Mouse (Mus musculus) midbrain, embryonic 14.5 days (tissue): ENCODE measurements at regions not wholly inside any gene's neighbourhood (a gene's known extent, or its start where the extent isn't known, plus 50 kb on each side); places are given as distances from the start of the nearest gene placed in this dataset.

ENCODE experiments used
- ATAC-seq: fragments of 200-750 bp; cut with Nextera tagmentation; 2 replicates; pipeline ENCODE4 v1.8.0; 2017; ENCODE audit warnings: moderate number of reproducible peaks, moderate library complexity; ENCODE audit not compliant: low FRiP score, low TSS enrichment
- DNase-seq: peaks from one replicate; pipeline ENCODE4 v3.0.0-alpha.2; 2015
- H3K27ac ChIP-seq: fragments of 300-500 bp; sonication (generic); replicated peaks from 2 replicates; pipeline ENCODE4 v1.5.1; 2014; ENCODE audit warnings: mild to moderate bottlenecking, low read depth, low read length, moderate library complexity
- H3K27me3 ChIP-seq: fragments of 300-500 bp; sonication (generic); 2 replicates; pipeline ENCODE4 v1.6.1; 2014; ENCODE audit warnings: low read length, control low read depth, mixed read lengths; ENCODE audit not compliant: control insufficient read depth, insufficient read depth
- H3K36me3 ChIP-seq: fragments of 300-500 bp; sonication (generic); 2 replicates; pipeline ENCODE4 v1.6.1; 2014; ENCODE audit warnings: low read length, control low read depth; ENCODE audit not compliant: control insufficient read depth, insufficient read depth
- H3K4me1 ChIP-seq: fragments of 300-500 bp; sonication (generic); 2 replicates; pipeline ENCODE4 v1.6.1; 2014; ENCODE audit warnings: mild to moderate bottlenecking, antibody characterized with exemption, low read length, control low read depth; ENCODE audit not compliant: control insufficient read depth, insufficient read depth
- H3K4me2 ChIP-seq: fragments of 300-500 bp; sonication (generic); 2 replicates; pipeline ENCODE4 v1.6.1; 2014; ENCODE audit warnings: mild to moderate bottlenecking, low read length, moderate library complexity
- H3K4me3 ChIP-seq: fragments of 300-500 bp; sonication (generic); replicated peaks from 2 replicates; pipeline ENCODE4 v1.5.1; 2014; ENCODE audit warnings: low read depth, low read length
- H3K9ac ChIP-seq: fragments of 300-500 bp; sonication (generic); replicated peaks from 2 replicates; pipeline ENCODE4 v1.6.1; 2014; ENCODE audit warnings: mild to moderate bottlenecking, low read length, moderate library complexity
- H3K9me3 ChIP-seq: fragments of 300-500 bp; sonication (generic); 2 replicates; pipeline ENCODE4 v1.6.1; 2016; ENCODE audit warnings: low read length, control low read depth, mixed read lengths; ENCODE audit not compliant: control insufficient read depth
- WGBS: fragments of 180-500 bp; shearing (Covaris S2); extraction: QIAGEN DNeasy Blood & Tissue Kit; methylation state at CpG from one replicate; pipeline ENCODE4 v1.1.7; 2014; 5-methylcytosine and 5-hydroxymethylcytosine counted together

GRCm38 (mm10) chr10:19412926-19413325, 56.6 kb downstream of the Olig3 start:
- H3K4me2 ChIP-seq = no peak overlapping the region
- H3K27me3 ChIP-seq = no peaks in the 10 kb centered on the region
- H3K27ac ChIP-seq = no peak overlapping the region
- ATAC-seq (no peak), DNase-seq (no peak)
- 47% methylated on average over 2 of the region's 2 CpGs for WGBS
- no peak overlapping the region for H3K4me3 ChIP-seq
- H3K4me1 ChIP-seq = no peaks in the 10 kb centered on the region
- H3K36me3 ChIP-seq = no peaks in the 10 kb centered on the region
- no peaks in the 10 kb centered on the region for H3K9me3 ChIP-seq
- H3K9ac ChIP-seq = no peak overlapping the region

GRCm38 (mm10) chr10:19413935-19414334, 57.6 kb downstream of the Olig3 start:
- no peak overlapping the region for H3K4me2 ChIP-seq

GRCm38 (mm10) chr10:19414834-19415233, 58.5 kb downstream of the Olig3 start:
- Histone ChIP-seq H3K27me3 (no peaks in the 10 kb centered on the region), H3K4me2 (no peak overlapping the region), H3K9ac (no peak overlapping the region), H3K9me3 (no peaks in the 10 kb centered on the region), H3K27ac (no peak overlapping the region), H3K4me1 (no peaks in the 10 kb centered on the region), H3K36me3 (no peaks in the 10 kb centered on the region), H3K4me3 (no peak overlapping the region)
- whole genome bisulfite sequencing = 47% methylated on average over 5 of the region's 5 CpGs
- DNase-seq (no peak), ATAC-seq (no peak)

More at GRCm38 (mm10) chr10:19413935-19414334, 57.6 kb downstream of the Olig3 start:
- WGBS = 49% methylated on average over 5 of the region's 5 CpGs
- no peak for ATAC-seq
- Histone ChIP-seq H3K36me3 (no peaks in the 10 kb centered on the region), H3K9me3 (no peaks in the 10 kb centered on the region), H3K27ac (no peak overlapping the region), H3K4me3 (no peak overlapping the region), H3K27me3 (no peaks in the 10 kb centered on the region), H3K4me1 (no peaks in the 10 kb centered on the region), H3K9ac (no peak overlapping the region)
- DNase-seq = no peak

GRCm38 (mm10) chr10:19424030-19424429, 67.7 kb downstream of the Olig3 start:
- H3K27me3 ChIP-seq = no peaks in the 10 kb centered on the region
- 21% methylated on average over 1 of the region's 1 CpGs for WGBS
- no peak for DNase-seq
- H3K9ac ChIP-seq = no peak overlapping the region
- no peak overlapping the region for H3K4me3 ChIP-seq
- no peak; the same call in 1 of the 2 replicates for ATAC-seq
- H3K9me3 ChIP-seq = no peaks in the 10 kb centered on the region
- H3K36me3 ChIP-seq = no peaks in the 10 kb centered on the region
- no peaks in the 10 kb centered on the region for H3K4me1 ChIP-seq
- no peak overlapping the region for H3K27ac ChIP-seq
- no peak overlapping the region for H3K4me2 ChIP-seq

GRCm38 (mm10) chr10:19424961-19425360, 68.6 kb downstream of the Olig3 start:
- no peak overlapping the region for H3K9ac ChIP-seq
- no peak overlapping the region for H3K4me2 ChIP-seq
- H3K4me1 ChIP-seq = no peaks in the 10 kb centered on the region
- H3K27ac ChIP-seq = no peak overlapping the region
- no peaks in the 10 kb centered on the region for H3K36me3 ChIP-seq
- ATAC-seq (no peak), DNase-seq (no peak)
- H3K4me3 ChIP-seq = no peak overlapping the region
- H3K27me3 ChIP-seq = no peaks in the 10 kb centered on the region
- no peaks in the 10 kb centered on the region for H3K9me3 ChIP-seq
- 55% methylated on average over 3 of the region's 3 CpGs for WGBS

GRCm38 (mm10) chr10:19426835-19427234, 70.5 kb downstream of the Olig3 start:
- no peaks in the 10 kb centered on the region for H3K9me3 ChIP-seq
- no peak overlapping the region for H3K9ac ChIP-seq
- no peak for ATAC-seq
- no peak overlapping the region for H3K4me3 ChIP-seq
- 66% methylated on average over 3 of the region's 3 CpGs for WGBS
- H3K27me3 ChIP-seq = no peaks in the 10 kb centered on the region
- H3K27ac ChIP-seq = no peak overlapping the region
- no peak overlapping the region for H3K4me2 ChIP-seq
- H3K36me3 ChIP-seq = no peaks in the 10 kb centered on the region
- H3K4me1 ChIP-seq = no peaks in the 10 kb centered on the region
- peak; percentile 13 for DNase-seq

GRCm38 (mm10) chr10:19432515-19432914, 76.2 kb downstream of the Olig3 start:
- H3K9me3 ChIP-seq = no peaks in the 10 kb centered on the region
- ATAC-seq (no peak), DNase-seq (no peak)
- no peak overlapping the region for H3K27ac ChIP-seq
- H3K27me3 ChIP-seq = no peaks in the 10 kb centered on the region
- H3K36me3 ChIP-seq = no peaks in the 10 kb centered on the region
- H3K4me3 ChIP-seq = no peak overlapping the region
- no peaks in the 10 kb centered on the region for H3K4me1 ChIP-seq
- 84% methylated on average over 4 of the region's 4 CpGs for WGBS
- H3K9ac ChIP-seq = no peak overlapping the region
- no peak overlapping the region for H3K4me2 ChIP-seq

- no peak overlapping the region for H3K9ac ChIP-seq
- no peaks in the 10 kb centered on the region for H3K36me3 ChIP-seq
- no peak overlapping the region for H3K4me3 ChIP-seq
- ATAC-seq = no peak
- DNase-seq = no peak
- H3K4me1 ChIP-seq = no peaks in the 10 kb centered on the region
- no peaks in the 10 kb centered on the region for H3K9me3 ChIP-seq
- H3K27me3 ChIP-seq = no peaks in the 10 kb centered on the region
- no peak overlapping the region for H3K4me2 ChIP-seq
- H3K27ac ChIP-seq = no peak overlapping the region
- 89% methylated on average over 6 of the region's 6 CpGs for WGBS
Observed at GRCm38 (mm10) chr10:19434661-19435060, 78.3 kb downstream of the Olig3 start.

GRCm38 (mm10) chr10:19441807-19442206, 85.5 kb downstream of the Olig3 start:
- H3K4me3 ChIP-seq = no peak overlapping the region
- H3K9ac ChIP-seq = no peak overlapping the region; the same call in 1 of the 2 replicates
- no peaks in the 10 kb centered on the region for H3K36me3 ChIP-seq
- H3K4me1 ChIP-seq = peaks cover 6% of the 10 kb centered on the region; the same call in 1 of the 2 replicates
- no peaks in the 10 kb centered on the region for H3K9me3 ChIP-seq
- WGBS = 9% methylated on average over 12 of the region's 12 CpGs
- DNase-seq (peak; percentile 32), ATAC-seq (no peak)
- peak overlapping the region; percentile 24 for H3K4me2 ChIP-seq
- H3K27me3 ChIP-seq = peaks cover 4% of the 10 kb centered on the region; the same call in 1 of the 2 replicates
- no peak overlapping the region for H3K27ac ChIP-seq
